Mouse (Mus musculus) cortical plate, adult 2 months (tissue): Measurements from ENCODE around the gene Higd1c.

Experiments
- CTCF ChIP-seq: fragments of 200-500 bp; IDR thresholded peaks from 2 replicates; pipeline ENCODE4 v1.5.1; 2011; ENCODE audit warnings: mild to moderate bottlenecking, control low read depth, low read length; ENCODE audit not compliant: insufficient read depth; ENCODE audit errors: extremely low read depth
- POLR2A ChIP-seq: fragments of 200-500 bp; IDR thresholded peaks from 2 replicates; pipeline ENCODE4 v1.6.1; 2011; ENCODE audit warnings: mild to moderate bottlenecking, low read length, control low read depth; ENCODE audit not compliant: insufficient read depth; ENCODE audit errors: extremely low read depth

GRCm38 (mm10) chr15:100349496-100349895 lies 14.8 kb upstream of the Higd1c start:
- TF ChIP-seq CTCF, result no peak
- TF ChIP-seq POLR2A, result no peak
